Mouse (Mus musculus) liver, postnatal 0 days (tissue): Measurements from ENCODE around the gene Sncb. TPM values are rescaled to one million over a fixed set of nuclear protein-coding genes. Genes with fewer than 3 reads are reported as not detected.
A peak's percentile ranks its signal among the peaks of the same experiment; 100 is the strongest.

Source experiments
- ATAC-seq: fragments of 200-750 bp; cut with Nextera tagmentation; 2 replicates; pipeline ENCODE4 v1.8.0; 2017; ENCODE audit warnings: mild to moderate bottlenecking, moderate library complexity
- DNase-seq: peaks from one replicate; pipeline ENCODE4 v3.0.0-alpha.2; 2016
- H3K27ac ChIP-seq: fragments of 300-500 bp; sonication (generic); 2 replicates; pipeline ENCODE4 v1.5.1; 2014; ENCODE audit warnings: antibody characterized with exemption, moderate library complexity, mild to moderate bottlenecking, low read depth
- H3K27me3 ChIP-seq: fragments of 300-500 bp; sonication (generic); 2 replicates; pipeline ENCODE4 v1.6.1; 2014; ENCODE audit warnings: low read length, control low read depth, mixed read lengths; ENCODE audit not compliant: insufficient read depth
- H3K36me3 ChIP-seq: fragments of 300-500 bp; sonication (generic); replicated peaks from 2 replicates; pipeline ENCODE4 v1.6.1; 2014; ENCODE audit warnings: mild to moderate bottlenecking, control low read depth, low read length, moderate library complexity, mixed read lengths; ENCODE audit not compliant: insufficient read depth
- H3K4me1 ChIP-seq: fragments of 300-500 bp; sonication (generic); 2 replicates; pipeline ENCODE4 v1.6.1; 2014; ENCODE audit warnings: antibody characterized with exemption, mild to moderate bottlenecking, control low read depth; ENCODE audit not compliant: insufficient read depth
- H3K4me2 ChIP-seq: fragments of 300-500 bp; sonication (generic); 2 replicates; pipeline ENCODE4 v1.6.1; 2014; ENCODE audit warnings: low read depth, mild to moderate bottlenecking, low read length, moderate library complexity, mixed read lengths
- H3K4me3 ChIP-seq: fragments of 300-500 bp; sonication (generic); 2 replicates; pipeline ENCODE4 v1.5.1; 2014; ENCODE audit warnings: low read depth, low read length
- H3K9ac ChIP-seq: fragments of 300-500 bp; sonication (generic); replicated peaks from 2 replicates; pipeline ENCODE4 v1.6.1; 2014; ENCODE audit warnings: mild to moderate bottlenecking, moderate library complexity
- H3K9me3 ChIP-seq: fragments of 300-500 bp; sonication (generic); 2 replicates; pipeline ENCODE4 v1.6.1; 2016; ENCODE audit warnings: mild to moderate bottlenecking, control low read depth, low read length, mixed read lengths
- CTCF ChIP-seq: sonication (generic); IDR thresholded peaks from 2 replicates; pipeline ENCODE4 v1.5.1; 2016; ENCODE audit warnings: antibody characterized with exemption, low read depth
- EP300 ChIP-seq: IDR thresholded peaks from 2 replicates; pipeline ENCODE4 v1.6.1; 2016; ENCODE audit warnings: antibody characterized with exemption, low read depth, mild to moderate bottlenecking
- WGBS: fragments of 180-500 bp; shearing (Covaris S2); extraction: QIAGEN DNeasy Blood & Tissue Kit; methylation state at CpG from one replicate; pipeline ENCODE4 v1.1.7; 2014; ENCODE audit not compliant: insufficient replicate concordance; 5-methylcytosine and 5-hydroxymethylcytosine counted together
- polyA plus RNA-seq: library from polyadenylated mRNA; unstranded; fragments of >200 nt; fragmentation: Nextera tagmentation; extraction: Ambion mirVana; gene quantifications from 2 replicates; pipeline ENCODE4 v1.2.1, GENCODE M21; 2015

Gene Sncb
- polyA plus RNA-seq, 1 experiment from 2014 or later, result not detected

- H3K9me3 ChIP-seq, result no peaks in the 10 kb centered on the region
- no peaks in the 10 kb centered on the region for H3K36me3 ChIP-seq
- TF ChIP-seq EP300 (no peak), CTCF (no peak)
- H3K27me3 ChIP-seq, result peaks cover 6% of the 10 kb centered on the region; the same call in 1 of the 2 replicates
- H3K27ac ChIP-seq, result no peak within 1 kb of the TSS
- WGBS, result 73% methylated on average over 4 of the region's 4 CpGs
- H3K4me3 ChIP-seq, result no peak within 1 kb of the TSS
- no peak within 1 kb of the TSS for H3K4me2 ChIP-seq
- H3K4me1 ChIP-seq, result no peaks in the 10 kb centered on the region
- DNase-seq (no peak), ATAC-seq (no peak)
- no peak within 1 kb of the TSS for H3K9ac ChIP-seq
Observed at GRCm38 (mm10) chr13:54783698-54784097, 17.3 kb upstream of the Sncb start, which contains the start of gene Eif4e1b. TSS of gene Eif4e1b (plus strand) at chr13:54783998.

GRCm38 (mm10) chr13:54783235-54783634 lies 16.8 kb upstream of the Sncb start:
- no peak for ATAC-seq
- 30% methylated on average over 2 of the region's 2 CpGs for WGBS
- Histone ChIP-seq H3K4me3 (no peak overlapping the region), H3K27me3 (peaks cover 3% of the 10 kb centered on the region; the same call in 1 of the 2 replicates), H3K4me1 (no peaks in the 10 kb centered on the region), H3K9ac (no peak overlapping the region), H3K27ac (no peak overlapping the region), H3K9me3 (no peaks in the 10 kb centered on the region), H3K36me3 (no peaks in the 10 kb centered on the region), H3K4me2 (no peak overlapping the region)
- no peak for DNase-seq
- TF ChIP-seq EP300, result no peak
- no peak for TF ChIP-seq CTCF

DNA sequence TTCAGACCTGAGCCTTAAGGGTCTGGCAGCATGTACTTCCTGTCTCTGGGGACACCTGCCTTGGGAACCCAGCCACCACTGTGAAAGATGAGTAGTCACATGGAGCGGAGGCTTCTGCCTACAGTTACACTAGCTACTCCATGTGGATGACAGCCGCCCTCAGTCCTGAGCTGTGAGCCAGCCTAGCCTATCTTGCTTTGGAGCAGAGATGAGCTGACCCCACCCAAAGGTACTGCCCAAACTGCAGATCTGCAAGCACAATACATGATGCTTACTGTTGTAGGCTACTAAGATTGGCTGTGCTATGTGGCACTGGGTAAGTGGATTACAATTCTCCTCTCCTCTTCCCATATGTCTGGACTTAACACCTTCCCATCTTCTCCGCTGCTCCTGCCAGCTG lies 14.7 kb upstream of the Sncb start:
- Histone ChIP-seq H3K36me3 (no peaks in the 10 kb centered on the region), H3K27ac (no peak overlapping the region), H3K9me3 (no peaks in the 10 kb centered on the region), H3K4me2 (no peak overlapping the region), H3K27me3 (no peaks in the 10 kb centered on the region), H3K4me3 (no peak overlapping the region), H3K9ac (no peak overlapping the region), H3K4me1 (no peaks in the 10 kb centered on the region)
- ATAC-seq (no peak), DNase-seq (no peak)
- TF ChIP-seq CTCF (no peak), EP300 (no peak)
- WGBS, result 78% methylated on average over 3 of the region's 3 CpGs

GRCm38 (mm10) chr13:54780592-54780991 lies 14.2 kb upstream of the Sncb start:
- DNase-seq (no peak), ATAC-seq (no peak)
- no peaks in the 10 kb centered on the region for H3K4me1 ChIP-seq
- H3K27me3 ChIP-seq, result no peaks in the 10 kb centered on the region
- H3K4me3 ChIP-seq, result no peak overlapping the region
- H3K9me3 ChIP-seq, result no peaks in the 10 kb centered on the region
- H3K36me3 ChIP-seq, result no peaks in the 10 kb centered on the region
- WGBS, result 77% methylated on average over 3 of the region's 3 CpGs
- TF ChIP-seq CTCF (no peak), EP300 (no peak)
- no peak overlapping the region for H3K27ac ChIP-seq
- no peak overlapping the region for H3K4me2 ChIP-seq
- no peak overlapping the region for H3K9ac ChIP-seq

DNA sequence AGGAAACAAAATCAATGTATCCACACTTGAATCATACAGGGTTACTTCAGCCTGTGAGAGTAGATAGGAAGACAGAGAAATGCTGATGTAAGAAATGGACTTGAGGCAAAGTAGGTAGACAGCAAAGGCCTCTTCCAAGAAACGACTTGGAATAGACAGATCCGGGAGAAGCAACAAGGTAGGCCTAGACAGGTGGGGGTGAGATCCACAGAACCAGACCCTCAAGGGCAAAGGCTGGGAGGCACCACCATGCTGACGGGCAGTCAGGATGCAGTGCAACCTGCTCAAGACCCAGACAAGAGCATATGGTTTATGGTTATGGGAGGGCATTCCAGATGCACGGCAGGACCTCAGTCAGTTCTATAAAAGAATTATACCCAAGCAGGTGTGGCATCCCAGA lies 617 bp upstream of the Sncb start:
- H3K27ac ChIP-seq, result no peak overlapping the region
- no peaks in the 10 kb centered on the region for H3K36me3 ChIP-seq
- no peaks in the 10 kb centered on the region for H3K9me3 ChIP-seq
- peaks cover 39% of the 10 kb centered on the region for H3K27me3 ChIP-seq
- H3K4me3 ChIP-seq, result no peak overlapping the region
- H3K4me1 ChIP-seq, result peaks cover 7% of the 10 kb centered on the region; the same call in 1 of the 2 replicates
- DNase-seq, result no peak
- H3K9ac ChIP-seq, result no peak overlapping the region
- 69% methylated on average over 4 of the region's 4 CpGs for WGBS
- H3K4me2 ChIP-seq, result no peak overlapping the region
- no peak for TF ChIP-seq EP300
- no peak for TF ChIP-seq CTCF
- no peak for ATAC-seq

- Histone ChIP-seq H3K27ac (no peak overlapping the region), H3K27me3 (peaks cover 39% of the 10 kb centered on the region), H3K4me3 (peak overlapping the region; percentile 20; the same call in 1 of the 2 replicates), H3K9me3 (no peaks in the 10 kb centered on the region), H3K36me3 (no peaks in the 10 kb centered on the region), H3K9ac (no peak overlapping the region), H3K4me1 (peaks cover 7% of the 10 kb centered on the region; the same call in 1 of the 2 replicates), H3K4me2 (peak overlapping the region; percentile 45)
- ATAC-seq (no peak), DNase-seq (no peak)
- 6% methylated on average over 44 of the region's 44 CpGs for WGBS
- TF ChIP-seq EP300 (no peak), CTCF (no peak)
Observed at GRCm38 (mm10) chr13:54765281-54766191, 859 bp downstream of the Sncb start.
